Mouse (Mus musculus): ENCODE results near the gene Atp5g1.

The Atp5g1 gene

GRCm38 (mm10) chr11:96030571-96030970 is 44.9 kb downstream of the Atp5g1 start:
- no peak for DNase-seq (ENCODE audit: low read depth in 2 of 2, low spot score in 2 of 2)

- DNase-seq (ENCODE audit: low read depth in 2 of 2, low spot score in 2 of 2), result no peak
Measured at GRCm38 (mm10) chr11:96028130-96028529, 47.3 kb downstream of the Atp5g1 start.

GRCm38 (mm10) chr11:96020622-96021021 is 54.8 kb downstream of the Atp5g1 start:
- DNase-seq (ENCODE audit: low read depth in 2 of 2, low spot score in 2 of 2), result no peak
